Mouse (Mus musculus) stomach, postnatal 0 days (tissue): ENCODE measurements at regions not wholly inside any gene's neighbourhood (a gene's known extent, or its start where the extent isn't known, plus 50 kb on each side); places are given as distances from the start of the nearest gene placed in this dataset.

Source experiments
- CTCF ChIP-seq: IDR thresholded peaks from 2 replicates; pipeline ENCODE4 v1.5.1; 2016; ENCODE audit warnings: antibody characterized with exemption, low read depth, mild to moderate bottlenecking, moderate library complexity
- EP300 ChIP-seq: optimal IDR thresholded peaks from 2 replicates; pipeline ENCODE3; 2016; ENCODE audit warnings: antibody characterized with exemption

GRCm38 (mm10) chr2:56959695-56960094, 164.1 kb downstream of the Nr4a2 start:
- no peak for TF ChIP-seq CTCF
- no peak for TF ChIP-seq EP300
